Mouse (Mus musculus) midbrain, embryonic 14.5 days (tissue): ENCODE data around the gene Zfp663. TPM values are rescaled to one million over a fixed set of nuclear protein-coding genes. Genes with fewer than 3 reads are reported as not detected.

ENCODE experiments used
- ATAC-seq: fragments of 200-750 bp; cut with Nextera tagmentation; 2 replicates; pipeline ENCODE4 v1.8.0; 2017; ENCODE audit warnings: moderate number of reproducible peaks, moderate library complexity; ENCODE audit not compliant: low FRiP score, low TSS enrichment
- DNase-seq: peaks from one replicate; pipeline ENCODE4 v3.0.0-alpha.2; 2015
- H3K27ac ChIP-seq: fragments of 300-500 bp; sonication (generic); replicated peaks from 2 replicates; pipeline ENCODE4 v1.5.1; 2014; ENCODE audit warnings: mild to moderate bottlenecking, low read depth, low read length, moderate library complexity
- H3K27me3 ChIP-seq: fragments of 300-500 bp; sonication (generic); 2 replicates; pipeline ENCODE4 v1.6.1; 2014; ENCODE audit warnings: low read length, control low read depth, mixed read lengths; ENCODE audit not compliant: control insufficient read depth, insufficient read depth
- H3K36me3 ChIP-seq: fragments of 300-500 bp; sonication (generic); 2 replicates; pipeline ENCODE4 v1.6.1; 2014; ENCODE audit warnings: low read length, control low read depth; ENCODE audit not compliant: control insufficient read depth, insufficient read depth
- H3K4me1 ChIP-seq: fragments of 300-500 bp; sonication (generic); 2 replicates; pipeline ENCODE4 v1.6.1; 2014; ENCODE audit warnings: mild to moderate bottlenecking, antibody characterized with exemption, low read length, control low read depth; ENCODE audit not compliant: control insufficient read depth, insufficient read depth
- H3K4me2 ChIP-seq: fragments of 300-500 bp; sonication (generic); 2 replicates; pipeline ENCODE4 v1.6.1; 2014; ENCODE audit warnings: mild to moderate bottlenecking, low read length, moderate library complexity
- H3K4me3 ChIP-seq: fragments of 300-500 bp; sonication (generic); replicated peaks from 2 replicates; pipeline ENCODE4 v1.5.1; 2014; ENCODE audit warnings: low read depth, low read length
- H3K9ac ChIP-seq: fragments of 300-500 bp; sonication (generic); replicated peaks from 2 replicates; pipeline ENCODE4 v1.6.1; 2014; ENCODE audit warnings: mild to moderate bottlenecking, low read length, moderate library complexity
- H3K9me3 ChIP-seq: fragments of 300-500 bp; sonication (generic); 2 replicates; pipeline ENCODE4 v1.6.1; 2016; ENCODE audit warnings: low read length, control low read depth, mixed read lengths; ENCODE audit not compliant: control insufficient read depth
- WGBS: fragments of 180-500 bp; shearing (Covaris S2); extraction: QIAGEN DNeasy Blood & Tissue Kit; methylation state at CpG from one replicate; pipeline ENCODE4 v1.1.7; 2014; 5-methylcytosine and 5-hydroxymethylcytosine counted together
- polyA plus RNA-seq: library from polyadenylated mRNA; unstranded; fragments of >200 nt; fragmentation: Nextera tagmentation; extraction: Ambion mirVana; gene quantifications from 2 replicates; pipeline ENCODE4 v1.2.1, GENCODE M21; 2014

Gene Zfp663
- polyA plus RNA-seq, 1 experiment from 2014 or later, result 10.8 TPM

DNA sequence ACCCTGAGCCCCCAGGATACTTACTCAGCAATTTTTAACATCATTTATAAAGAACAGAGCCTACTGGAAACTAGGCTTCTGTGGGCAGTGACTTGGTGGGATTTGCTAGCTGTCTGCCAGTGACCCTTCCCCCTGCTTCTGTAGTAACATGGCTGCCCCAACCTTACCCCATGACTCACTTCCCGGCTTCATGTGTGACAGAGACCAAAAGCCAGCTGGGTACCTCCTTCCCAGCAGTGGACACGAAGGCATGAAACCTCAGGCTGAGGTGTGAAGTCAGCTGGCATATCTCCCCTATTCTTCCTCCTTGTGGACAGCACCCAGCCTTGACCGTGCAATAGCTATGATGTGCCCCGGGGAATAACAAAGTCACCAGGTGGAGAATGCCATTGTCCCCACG is 39.8 kb downstream of the Zfp663 start:
- no peaks in the 10 kb centered on the region; the same call in 1 of the 2 replicates for H3K27me3 ChIP-seq
- DNase-seq, result no peak
- 82% methylated on average over 5 of the region's 5 CpGs for WGBS
- no peak overlapping the region for H3K9ac ChIP-seq
- no peak overlapping the region for H3K4me2 ChIP-seq
- no peak overlapping the region for H3K4me3 ChIP-seq
- H3K27ac ChIP-seq, result no peak overlapping the region
- peaks cover 30% of the 10 kb centered on the region for H3K4me1 ChIP-seq
- ATAC-seq, result no peak
- no peaks in the 10 kb centered on the region for H3K9me3 ChIP-seq
- no peaks in the 10 kb centered on the region for H3K36me3 ChIP-seq

DNA sequence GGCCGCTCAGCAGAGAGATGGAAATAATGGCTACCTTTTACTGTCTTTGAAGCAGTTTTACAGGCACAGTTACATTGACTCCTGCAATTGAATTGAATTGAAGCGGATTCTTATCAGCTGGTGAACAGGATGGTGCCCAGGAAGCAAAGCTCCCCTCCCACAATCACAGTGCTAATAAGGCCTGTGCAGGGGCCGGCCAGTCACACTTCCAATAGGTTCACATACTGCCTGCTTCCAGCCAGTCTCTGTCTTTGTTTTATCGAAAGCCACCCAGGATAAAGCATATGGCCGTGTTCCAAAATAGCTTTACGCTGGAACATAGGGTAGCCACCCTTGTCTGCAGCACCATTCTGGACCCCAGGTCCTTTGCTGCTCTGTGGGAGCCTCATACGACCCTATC is 41.1 kb downstream of the Zfp663 start:
- peak overlapping the region; percentile 89 for H3K9ac ChIP-seq
- no peaks in the 10 kb centered on the region; the same call in 1 of the 2 replicates for H3K27me3 ChIP-seq
- peak overlapping the region; percentile 92 for H3K4me3 ChIP-seq
- 37% methylated on average over 7 of the region's 7 CpGs for WGBS
- DNase-seq (peak; percentile 60), ATAC-seq (no peak)
- peaks cover 34% of the 10 kb centered on the region for H3K4me1 ChIP-seq
- H3K36me3 ChIP-seq, result no peaks in the 10 kb centered on the region; the same call in 1 of the 2 replicates
- H3K27ac ChIP-seq, result peak overlapping the region; percentile 90
- peak overlapping the region; percentile 94 for H3K4me2 ChIP-seq
- no peaks in the 10 kb centered on the region for H3K9me3 ChIP-seq

DNA sequence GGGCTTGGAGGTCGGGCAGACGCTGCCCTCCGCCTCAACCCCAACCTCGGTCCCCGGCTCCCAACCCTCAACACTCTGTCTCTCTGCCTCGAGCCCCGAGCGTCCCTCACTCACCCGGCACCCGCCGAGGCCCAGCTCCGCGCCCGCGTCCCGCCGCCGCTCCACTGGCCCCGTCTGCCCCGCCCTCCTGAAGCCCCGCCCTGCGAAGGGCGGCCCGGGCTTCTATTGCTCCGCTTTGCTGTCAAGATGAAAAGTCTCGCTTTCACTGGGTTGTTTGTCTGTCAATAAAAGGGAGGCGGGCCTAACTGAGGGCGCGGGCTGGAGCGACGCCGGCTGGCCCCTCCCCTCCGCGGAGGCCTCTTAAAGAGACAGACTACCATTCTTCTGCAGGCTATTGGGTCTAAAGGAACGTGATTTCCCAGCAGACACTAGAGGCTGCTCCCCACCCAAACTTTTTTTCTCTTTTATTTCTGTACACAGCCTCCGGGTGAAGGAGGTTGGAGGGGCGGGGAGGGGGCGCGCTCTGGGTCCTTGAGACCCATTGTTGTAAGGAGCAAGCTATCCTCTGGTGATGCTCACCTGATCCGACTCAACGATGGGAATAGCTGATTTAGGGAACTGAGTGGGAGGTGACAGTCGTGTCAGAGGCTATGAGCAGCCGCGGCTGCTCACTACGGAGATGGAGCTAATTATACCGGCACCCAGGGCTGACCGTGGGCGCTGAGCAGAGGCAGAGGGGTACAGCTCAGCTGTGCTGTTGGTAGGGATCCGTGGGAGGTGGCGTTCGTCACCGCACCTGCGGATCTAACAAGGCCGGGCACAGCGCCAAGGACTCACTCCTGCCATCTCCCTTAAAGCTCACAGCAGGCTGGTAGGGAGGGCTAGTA is 42.0 kb downstream of the Zfp663 start, which contains the start of gene Elmo2:
Elmo2 (minus strand) TSS at position 176 of the 887 bp plus-strand sequence.
- Histone ChIP-seq H3K9ac (peak within 1 kb of the TSS; percentile 89), H3K36me3 (no peaks in the 10 kb centered on the region; the same call in 1 of the 2 replicates), H3K9me3 (no peaks in the 10 kb centered on the region), H3K27ac (peak within 1 kb of the TSS; percentile 90), H3K4me1 (peaks cover 39% of the 10 kb centered on the region), H3K27me3 (no peaks in the 10 kb centered on the region; the same call in 1 of the 2 replicates), H3K4me3 (peak within 1 kb of the TSS; percentile 92), H3K4me2 (peak within 1 kb of the TSS; percentile 94)
- DNase-seq (peak; percentile 98), ATAC-seq (peak; percentile 98)
- under 1% methylated on average over 55 of the region's 55 CpGs for WGBS

GRCm38 (mm10) chr2:165325521-165326303 is 42.8 kb downstream of the Zfp663 start:
- Histone ChIP-seq H3K4me1 (peaks cover 47% of the 10 kb centered on the region), H3K9ac (peak overlapping the region; percentile 89), H3K4me2 (peak overlapping the region; percentile 94), H3K27ac (peak overlapping the region; percentile 67), H3K9me3 (no peaks in the 10 kb centered on the region), H3K4me3 (peak overlapping the region; percentile 92), H3K27me3 (no peaks in the 10 kb centered on the region; the same call in 1 of the 2 replicates), H3K36me3 (no peaks in the 10 kb centered on the region; the same call in 1 of the 2 replicates)
- ATAC-seq (peak; percentile 42), DNase-seq (no peak)
- WGBS, result under 1% methylated on average over 30 of the region's 30 CpGs

- 40% methylated on average over 5 of the region's 5 CpGs for WGBS
- Histone ChIP-seq H3K9me3 (no peaks in the 10 kb centered on the region), H3K9ac (no peak overlapping the region), H3K4me2 (peak overlapping the region; percentile 94), H3K4me3 (no peak overlapping the region), H3K4me1 (peaks cover 47% of the 10 kb centered on the region), H3K36me3 (no peaks in the 10 kb centered on the region; the same call in 1 of the 2 replicates), H3K27ac (0 out of 2 replicates have a peak overlapping the region, but pooled peaks have one; percentile 3), H3K27me3 (no peaks in the 10 kb centered on the region)
- DNase-seq (no peak), ATAC-seq (no peak)
Observed at GRCm38 (mm10) chr2:165323928-165324327, 44.6 kb downstream of the Zfp663 start.

DNA sequence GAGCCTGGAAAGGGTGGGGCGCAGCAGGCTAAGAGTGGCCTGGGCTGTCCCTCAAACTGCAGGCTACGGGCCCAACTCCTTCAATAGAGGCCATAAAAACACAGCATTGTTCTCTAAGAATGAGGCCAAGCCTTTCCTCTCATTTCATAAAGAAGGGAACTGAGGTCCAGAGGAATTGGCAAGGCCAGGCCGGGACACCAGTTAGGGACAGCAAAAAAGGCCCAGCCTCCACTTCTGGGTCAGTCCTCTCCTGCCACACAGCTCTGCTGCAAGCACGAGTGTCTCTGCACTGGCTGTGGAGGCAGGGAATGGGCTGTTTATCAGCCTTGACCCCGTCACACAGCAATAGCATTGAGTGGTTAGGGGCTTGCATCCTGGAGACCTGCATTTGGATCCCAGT is 45.0 kb downstream of the Zfp663 start:
- Histone ChIP-seq H3K9ac (no peak overlapping the region), H3K27ac (0 out of 2 replicates have a peak overlapping the region, but pooled peaks have one; percentile 3), H3K4me3 (no peak overlapping the region), H3K4me1 (peaks cover 49% of the 10 kb centered on the region), H3K36me3 (no peaks in the 10 kb centered on the region; the same call in 1 of the 2 replicates), H3K9me3 (no peaks in the 10 kb centered on the region), H3K4me2 (0 out of 2 replicates have a peak overlapping the region, but pooled peaks have one; percentile 94), H3K27me3 (no peaks in the 10 kb centered on the region)
- ATAC-seq (no peak), DNase-seq (no peak)
- 76% methylated on average over 5 of the region's 5 CpGs for WGBS

DNA sequence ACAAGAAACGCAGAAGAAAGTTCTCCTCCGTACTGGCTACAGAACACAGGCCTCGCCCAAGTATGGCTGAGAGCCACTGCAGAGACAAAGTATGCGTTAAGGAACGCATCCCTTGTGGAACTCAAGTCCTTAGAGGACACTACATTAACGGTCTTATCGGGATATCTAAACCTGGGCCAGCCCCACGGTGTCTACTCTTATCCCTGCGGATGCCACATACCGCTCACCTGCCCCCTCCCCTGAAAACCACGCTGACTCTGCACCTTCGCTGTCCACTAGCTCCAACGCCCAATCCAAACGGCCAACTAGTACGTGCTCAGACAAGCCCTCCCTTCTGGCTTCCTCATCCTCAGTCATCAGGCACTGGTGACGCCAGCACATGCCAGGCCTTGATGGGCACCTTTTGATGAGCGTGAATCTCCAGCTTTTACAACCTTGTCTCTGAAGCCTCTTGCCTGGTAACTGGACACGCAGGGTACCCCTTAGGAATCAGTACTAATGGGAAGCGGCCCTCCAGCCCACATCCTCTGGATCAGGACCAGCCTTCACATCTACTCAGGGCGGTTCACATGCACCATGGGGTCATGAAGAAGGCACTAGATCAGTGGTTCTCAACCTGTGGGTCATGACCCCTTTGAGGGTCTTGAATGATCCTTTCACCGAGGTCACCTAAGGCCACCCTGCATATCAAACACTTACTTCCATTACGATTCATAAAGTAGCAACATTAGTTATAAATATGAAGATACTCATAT is 46.4 kb downstream of the Zfp663 start:
- no peak overlapping the region for H3K27ac ChIP-seq
- WGBS, result 91% methylated on average over 22 of the region's 22 CpGs
- peaks cover 54% of the 10 kb centered on the region for H3K4me1 ChIP-seq
- H3K9ac ChIP-seq, result no peak overlapping the region
- H3K27me3 ChIP-seq, result no peaks in the 10 kb centered on the region
- DNase-seq (no peak), ATAC-seq (no peak)
- no peak overlapping the region for H3K4me3 ChIP-seq
- H3K36me3 ChIP-seq, result no peaks in the 10 kb centered on the region; the same call in 1 of the 2 replicates
- H3K9me3 ChIP-seq, result no peaks in the 10 kb centered on the region
- H3K4me2 ChIP-seq, result no peak overlapping the region

GRCm38 (mm10) chr2:165321381-165321888 is 47.1 kb downstream of the Zfp663 start:
- H3K4me3 ChIP-seq, result no peak overlapping the region
- H3K9me3 ChIP-seq, result no peaks in the 10 kb centered on the region
- no peak for DNase-seq
- H3K36me3 ChIP-seq, result no peaks in the 10 kb centered on the region; the same call in 1 of the 2 replicates
- ATAC-seq, result no peak
- H3K27me3 ChIP-seq, result no peaks in the 10 kb centered on the region
- no peak overlapping the region for H3K27ac ChIP-seq
- 0 out of 2 replicates have a peak overlapping the region, but pooled peaks have one; percentile 3 for H3K4me2 ChIP-seq
- no peak overlapping the region for H3K9ac ChIP-seq
- peaks cover 59% of the 10 kb centered on the region for H3K4me1 ChIP-seq
- 46% methylated on average over 8 of the region's 8 CpGs for WGBS
